Mouse (Mus musculus) neutrophil, adult 5-6 weeks (primary cell): ENCODE results near the gene Gm4301. TPM values are rescaled to one million over a fixed set of nuclear protein-coding genes. Genes with fewer than 3 reads are reported as not detected.
"Not testable (repeated sequence)": the region's sequence is repeated elsewhere in the genome, so short reads cannot be mapped to it uniquely, and the experiment has no call there.

ENCODE experiments used
- ATAC-seq: fragments of 151-379, 151-347 bp; 2 replicates; pipeline ENCODE4 v1.8.0; 2017; ENCODE audit warnings: mild to moderate bottlenecking, moderate TSS enrichment; ENCODE audit not compliant: insufficient number of reproducible peaks, poor library complexity, low FRiP score, severe bottlenecking; ENCODE audit errors: extremely low read depth
- total RNA-seq: library from RNA; stranded (forward); fragments of 200-1000 nt; gene quantifications from 2 replicates; pipeline ENCODE4 v1.2.3, GENCODE M21; 2017

Gm4301 gene
- total RNA-seq, result not detected in 2 replicates

DNA sequence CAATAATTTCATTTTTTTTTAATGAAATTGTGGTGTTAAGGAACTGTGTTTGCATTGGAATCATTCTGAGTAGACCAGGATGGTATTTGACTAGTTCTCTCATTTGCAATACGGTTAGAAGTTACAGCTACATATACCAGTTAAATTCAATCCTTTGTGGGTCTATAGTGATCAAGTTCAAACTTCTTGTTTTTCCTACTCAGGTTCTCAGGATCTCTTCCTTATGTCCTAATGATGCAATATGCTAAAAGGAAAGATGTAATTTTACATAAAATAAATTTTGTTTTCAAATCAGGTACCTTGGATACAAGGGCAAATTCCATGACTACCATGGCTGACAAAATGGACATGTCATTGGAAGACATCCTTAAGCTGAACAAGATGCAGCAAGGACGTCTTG is at the start of gene Gm4301:
Gm4301 (plus strand) TSS at position 301 of the 400 bp plus-strand sequence.
- ATAC-seq, result not testable (repeated sequence)

DNA sequence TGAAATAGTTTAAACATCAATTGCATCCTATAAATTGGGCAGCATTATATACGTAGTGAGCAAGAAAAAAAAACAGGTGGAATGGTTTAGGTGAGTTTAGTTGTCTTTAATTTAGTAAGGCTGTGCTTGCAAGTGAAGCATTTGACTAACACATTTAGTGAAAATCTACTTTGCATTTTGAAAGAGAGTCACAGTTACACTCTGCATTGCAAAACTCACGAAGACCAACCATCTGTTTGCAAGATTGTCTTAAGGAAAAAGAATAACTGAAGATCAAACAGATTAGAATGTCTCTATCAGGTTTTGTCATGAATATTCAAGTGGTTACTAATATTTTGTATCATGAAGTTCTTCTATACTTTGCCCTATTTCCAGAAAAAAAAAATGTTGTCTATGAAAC is 39.4 kb upstream of the Gm4301 start:
- ATAC-seq, result no peak

DNA sequence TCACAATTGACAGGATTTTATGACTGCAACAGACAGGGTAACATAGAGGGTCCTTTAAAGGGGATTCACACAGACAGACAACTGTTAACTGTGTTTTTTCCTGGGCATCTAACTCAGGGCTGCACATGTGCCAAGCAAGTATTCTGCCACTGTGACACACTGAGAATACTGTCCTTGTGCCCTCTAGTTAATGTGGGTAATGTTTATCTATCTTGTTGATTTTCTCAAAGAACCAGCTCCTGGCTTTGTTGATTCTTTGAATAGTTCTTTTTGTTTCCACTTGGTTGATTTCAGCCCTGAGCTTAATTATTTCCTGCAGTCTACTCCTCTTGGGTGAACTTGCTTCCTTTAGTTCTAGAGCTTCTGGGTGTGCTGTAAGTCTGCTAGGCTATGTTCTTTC is 35.4 kb upstream of the Gm4301 start:
- ATAC-seq, result not testable (repeated sequence)

DNA sequence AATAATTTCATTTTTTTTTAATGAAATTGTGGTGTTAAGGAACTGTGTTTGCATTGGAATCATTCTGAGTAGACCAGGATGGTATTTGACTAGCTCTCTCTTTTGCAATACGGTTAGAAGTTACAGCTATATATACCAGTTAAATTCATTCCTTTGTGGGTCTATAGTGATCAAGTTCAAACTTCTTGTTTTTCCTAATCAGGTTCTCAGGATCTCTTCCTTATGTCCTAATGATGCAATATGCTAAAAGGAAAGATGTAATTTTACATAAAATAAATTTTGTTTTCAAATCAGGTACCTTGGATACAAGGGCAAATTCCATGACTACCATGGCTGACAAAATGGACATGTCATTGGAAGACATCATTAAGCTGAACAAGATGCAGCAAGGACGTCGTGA is 5.1 kb downstream of the Gm4301 start, which contains the start of gene Gm4302:
Gm4302 (plus strand) TSS at position 301 of the 400 bp plus-strand sequence.
- not testable (repeated sequence) for ATAC-seq

DNA sequence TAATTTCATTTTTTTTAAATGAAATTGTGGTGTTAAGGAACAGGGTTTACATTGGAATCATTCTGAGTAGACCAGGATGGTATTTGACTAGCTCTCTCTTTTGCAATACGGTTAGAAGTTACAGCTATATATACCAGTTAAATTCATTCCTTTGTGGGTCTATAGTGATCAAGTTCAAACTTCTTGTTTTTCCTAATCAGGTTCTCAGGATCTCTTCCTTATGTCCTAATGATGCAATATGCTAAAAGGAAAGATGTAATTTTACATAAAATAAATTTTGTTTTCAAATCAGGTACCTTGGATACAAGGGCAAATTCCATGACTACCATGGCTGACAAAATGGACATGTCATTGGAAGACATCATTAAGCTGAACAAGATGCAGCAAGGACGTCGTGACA is 10.2 kb downstream of the Gm4301 start, which contains the start of gene Gm4303:
Gm4303 (plus strand) TSS at position 301 of the 400 bp plus-strand sequence.
- ATAC-seq, result not testable (repeated sequence)

DNA sequence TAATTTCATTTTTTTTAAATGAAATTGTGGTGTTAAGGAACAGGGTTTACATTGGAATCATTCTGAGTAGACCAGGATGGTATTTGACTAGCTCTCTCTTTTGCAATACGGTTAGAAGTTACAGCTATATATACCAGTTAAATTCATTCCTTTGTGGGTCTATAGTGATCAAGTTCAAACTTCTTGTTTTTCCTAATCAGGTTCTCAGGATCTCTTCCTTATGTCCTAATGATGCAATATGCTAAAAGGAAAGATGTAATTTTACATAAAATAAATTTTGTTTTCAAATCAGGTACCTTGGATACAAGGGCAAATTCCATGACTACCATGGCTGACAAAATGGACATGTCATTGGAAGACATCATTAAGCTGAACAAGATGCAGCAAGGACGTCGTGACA is 15.3 kb downstream of the Gm4301 start, which contains the start of gene Gm4305:
Gm4305 (plus strand) TSS at position 301 of the 400 bp plus-strand sequence.
- ATAC-seq, result not testable (repeated sequence)

DNA sequence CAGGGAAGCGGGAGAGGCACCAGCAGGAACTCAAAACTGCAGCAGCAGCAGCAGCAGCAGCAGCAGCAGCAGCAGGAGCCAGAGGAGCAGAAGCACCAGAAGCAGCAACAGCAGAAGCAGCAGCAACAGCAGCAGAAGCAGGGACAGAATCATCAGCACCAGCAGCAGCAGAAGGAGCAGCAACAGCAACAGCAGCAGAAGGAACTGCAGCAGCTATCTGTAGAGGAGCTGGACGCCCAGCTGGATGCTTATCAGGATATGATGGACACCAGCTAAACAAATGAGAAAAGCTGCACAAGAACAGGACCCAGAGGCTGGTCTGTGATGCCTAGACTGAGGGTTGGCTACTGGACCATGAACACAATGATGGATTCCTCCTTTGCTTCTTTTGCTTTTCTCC is 21.4 kb downstream of the Gm4301 start:
- ATAC-seq, result not testable (repeated sequence)

DNA sequence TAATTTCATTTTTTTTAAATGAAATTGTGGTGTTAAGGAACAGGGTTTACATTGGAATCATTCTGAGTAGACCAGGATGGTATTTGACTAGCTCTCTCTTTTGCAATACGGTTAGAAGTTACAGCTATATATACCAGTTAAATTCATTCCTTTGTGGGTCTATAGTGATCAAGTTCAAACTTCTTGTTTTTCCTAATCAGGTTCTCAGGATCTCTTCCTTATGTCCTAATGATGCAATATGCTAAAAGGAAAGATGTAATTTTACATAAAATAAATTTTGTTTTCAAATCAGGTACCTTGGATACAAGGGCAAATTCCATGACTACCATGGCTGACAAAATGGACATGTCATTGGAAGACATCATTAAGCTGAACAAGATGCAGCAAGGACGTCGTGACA is 25.6 kb downstream of the Gm4301 start, which contains the start of gene Gm4307:
Gm4307 (plus strand) TSS at position 301 of the 400 bp plus-strand sequence.
- ATAC-seq, result not testable (repeated sequence)

DNA sequence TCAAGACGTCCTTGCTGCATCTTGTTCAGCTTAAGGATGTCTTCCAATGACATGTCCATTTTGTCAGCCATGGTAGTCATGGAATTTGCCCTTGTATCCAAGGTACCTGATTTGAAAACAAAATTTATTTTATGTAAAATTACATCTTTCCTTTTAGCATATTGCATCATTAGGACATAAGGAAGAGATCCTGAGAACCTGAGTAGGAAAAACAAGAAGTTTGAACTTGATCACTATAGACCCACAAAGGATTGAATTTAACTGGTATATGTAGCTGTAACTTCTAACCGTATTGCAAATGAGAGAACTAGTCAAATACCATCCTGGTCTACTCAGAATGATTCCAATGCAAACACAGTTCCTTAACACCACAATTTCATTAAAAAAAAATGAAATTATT is 47.0 kb downstream of the Gm4301 start, which contains the start of gene Gm4312:
Gm4312 (minus strand) TSS at position 101 of the 400 bp plus-strand sequence.
- ATAC-seq, result not testable (repeated sequence)

Other genes starting within 250 kb of the Gm4301 start
- not detected in 2 replicates for gene Gm4302, start 5.2 kb downstream of the Gm4301 start, total RNA-seq
- not detected in 2 replicates for gene Gm4303, start 10.3 kb downstream of the Gm4301 start, total RNA-seq
- gene Gm4305, start 15.4 kb downstream of the Gm4301 start, total RNA-seq, result not detected in 2 replicates
- not detected in 2 replicates for gene Gm4307, start 25.7 kb downstream of the Gm4301 start, total RNA-seq
- gene Gm4312, start 46.9 kb downstream of the Gm4301 start, total RNA-seq, result not detected in 2 replicates
- gene Tmtc3, start 151.7 kb downstream of the Gm4301 start, total RNA-seq, result 0.86 and 1.2 TPM in 2 replicates
- gene Cep290, start 151.9 kb downstream of the Gm4301 start, total RNA-seq, result 3.8 and 7.8 TPM in 2 replicates